Mouse (Mus musculus): ENCODE measurements around the gene Mgat4e.

- TF ChIP-seq CTCF (IDR thresholded peaks at IDR 0.05; ENCODE audit: low read depth, low read length) (no peak), EP300 (IDR thresholded peaks at IDR 0.05; ENCODE audit: insufficient read depth, low read depth, low read length) (no peak)
These were observed 14.0 kb downstream of the Mgat4e start for GRCm38 (mm10) chr1:134535513-134535912.
